Mouse (Mus musculus) heart, postnatal 14 days (tissue): ENCODE data around the gene Gm4297. TPM values are rescaled to one million over a fixed set of nuclear protein-coding genes. Genes with fewer than 3 reads are reported as not detected.
"Not testable (repeated sequence)": the region's sequence is repeated elsewhere in the genome, so short reads cannot be mapped to it uniquely, and the experiment has no call there.

Experiments used
- DNase-seq, 2 experiments: peaks; one replicate each; pipeline ENCODE4 v3.0.0; 2021 to 2022
- intact Hi-C: fragments of 180-260 bp; cut with DNase I; formaldehyde crosslinking; loops from one replicate; pipeline ENCODE4 v1.15.1; 2025
- long read RNA-seq, 2 experiments: library from polyadenylated mRNA; stranded (forward); transcript quantifications; one replicate each; pipeline ENCODE4 v2.0.0; 2021
- microRNA-seq, 2 experiments: library from miRNA; unstranded; fragments of <30 nt; microRNA quantifications; one replicate each; pipeline ENCODE4 v1.2.0; 2021 to 2022
- total RNA-seq, 2 experiments: library from RNA; stranded (reverse); gene quantifications; 2 replicates each; pipeline ENCODE4 v1.2.3; 2021

The Gm4297 gene
- total RNA-seq: not detected
- long read RNA-seq, experiment 1: 0 reads
- long read RNA-seq, experiment 2: 0 reads

DNA sequence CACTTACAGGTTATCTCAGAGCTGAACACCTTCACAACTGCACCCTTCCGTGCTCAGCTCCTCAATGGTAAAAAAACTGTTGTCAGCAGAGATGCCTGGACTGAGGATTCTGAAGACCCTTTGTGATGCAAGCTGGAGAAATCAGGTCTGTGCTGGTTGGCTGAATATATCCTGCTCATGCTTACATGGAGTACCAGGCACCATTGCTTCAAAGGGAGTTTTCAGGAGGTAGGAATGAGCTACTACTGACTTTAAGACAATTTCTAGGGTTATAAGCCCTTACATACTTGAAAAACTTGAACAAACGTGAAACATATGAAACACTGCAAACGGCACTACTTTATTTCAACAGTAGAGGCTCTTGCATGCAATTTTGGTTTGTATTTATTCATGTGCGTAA, at the start of gene Gm4297:
Gene Gm4297, minus strand, starts transcription at position 101 of the 400 bp plus-strand sequence.
- DNase-seq, intact Hi-C loops: not testable (repeated sequence)

Small RNA genes within 50 kb of the gene (microRNA-seq; reads per million reads assigned to microRNA genes)
- gene Gm27839 (0 reads per million in 2 experiments), gene Gm27910 (0 reads per million in 2 experiments)

Other genes with a start within 250 kb of the Gm4297 start
- not detected for gene Gm5934, start 74.1 kb downstream of the Gm4297 start, total RNA-seq
- gene Gm5935, start 200.3 kb upstream of the Gm4297 start, total RNA-seq: not detected